Mouse (Mus musculus) heart, postnatal 0 days (tissue): ENCODE measurements around the gene Macrod1. TPM values are rescaled to one million over a fixed set of nuclear protein-coding genes. Genes with fewer than 3 reads are reported as not detected.

ENCODE experiments used
- ATAC-seq: fragments of 200-750 bp; cut with Nextera tagmentation; 2 replicates; pipeline ENCODE4 v1.8.0; 2017; ENCODE audit warnings: low read depth, moderate number of reproducible peaks, moderate library complexity; ENCODE audit not compliant: insufficient read depth
- DNase-seq: peaks from one replicate; pipeline ENCODE4 v3.0.0-alpha.2; 2016; ENCODE audit warnings: low spot score
- H3K27ac ChIP-seq: fragments of 300-500 bp; sonication (generic); 2 replicates; pipeline ENCODE4 v1.5.1; 2014; ENCODE audit warnings: low read depth, mild to moderate bottlenecking
- H3K27me3 ChIP-seq: fragments of 300-500 bp; sonication (generic); 2 replicates; pipeline ENCODE4 v1.6.1; 2014; ENCODE audit warnings: low read length, mixed read lengths; ENCODE audit not compliant: control insufficient read depth, insufficient read depth
- H3K36me3 ChIP-seq: fragments of 300-500 bp; sonication (generic); replicated peaks from 2 replicates; pipeline ENCODE4 v1.6.1; 2014; ENCODE audit warnings: low read length, mixed read lengths; ENCODE audit not compliant: control insufficient read depth, insufficient read depth
- H3K4me1 ChIP-seq: fragments of 300-500 bp; sonication (generic); 2 replicates; pipeline ENCODE4 v1.6.1; 2014; ENCODE audit warnings: antibody characterized with exemption; ENCODE audit not compliant: control insufficient read depth, insufficient read depth
- H3K4me2 ChIP-seq: fragments of 300-500 bp; sonication (generic); 2 replicates; pipeline ENCODE4 v1.6.1; 2014; ENCODE audit warnings: low read depth, mild to moderate bottlenecking, low read length, moderate library complexity
- H3K4me3 ChIP-seq: fragments of 300-500 bp; sonication (generic); 2 replicates; pipeline ENCODE4 v1.5.1; 2014; ENCODE audit warnings: low read depth, low read length
- H3K9ac ChIP-seq: fragments of 300-500 bp; sonication (generic); replicated peaks from 2 replicates; pipeline ENCODE4 v1.6.1; 2014; ENCODE audit warnings: low read depth, low read length, mixed read lengths
- H3K9me3 ChIP-seq: fragments of 300-500 bp; sonication (generic); replicated peaks from 2 replicates; pipeline ENCODE4 v1.6.1; 2016; ENCODE audit warnings: low read length; ENCODE audit not compliant: control insufficient read depth
- CTCF ChIP-seq: IDR thresholded peaks from 2 replicates; pipeline ENCODE4 v1.5.1; 2016; ENCODE audit warnings: antibody characterized with exemption, control low read depth, low read depth
- EP300 ChIP-seq: IDR thresholded peaks from 2 replicates; pipeline ENCODE4 v1.6.1; 2016; ENCODE audit warnings: antibody characterized with exemption, low read depth
- WGBS: fragments of 180-500 bp; shearing (Covaris S2); extraction: QIAGEN DNeasy Blood & Tissue Kit; methylation state at CpG from one replicate; pipeline ENCODE4 v1.1.7; 2014; 5-methylcytosine and 5-hydroxymethylcytosine counted together
- polyA plus RNA-seq: library from polyadenylated mRNA; unstranded; fragments of >200 nt; fragmentation: Nextera tagmentation; extraction: Ambion mirVana; gene quantifications from 2 replicates; pipeline ENCODE4 v1.2.1, GENCODE M21; 2015
- total RNA-seq: library from RNA; depleted of rRNA; stranded (reverse); fragments of >200 nt; gene quantifications from 2 replicates; pipeline ENCODE4 v1.2.3, GENCODE M21; 2014; ENCODE audit warnings: low replicate concordance

The Macrod1 gene
- total and polyA plus RNA-seq, 2 experiments from 2014 or later: 113 to 122 TPM

DNA sequence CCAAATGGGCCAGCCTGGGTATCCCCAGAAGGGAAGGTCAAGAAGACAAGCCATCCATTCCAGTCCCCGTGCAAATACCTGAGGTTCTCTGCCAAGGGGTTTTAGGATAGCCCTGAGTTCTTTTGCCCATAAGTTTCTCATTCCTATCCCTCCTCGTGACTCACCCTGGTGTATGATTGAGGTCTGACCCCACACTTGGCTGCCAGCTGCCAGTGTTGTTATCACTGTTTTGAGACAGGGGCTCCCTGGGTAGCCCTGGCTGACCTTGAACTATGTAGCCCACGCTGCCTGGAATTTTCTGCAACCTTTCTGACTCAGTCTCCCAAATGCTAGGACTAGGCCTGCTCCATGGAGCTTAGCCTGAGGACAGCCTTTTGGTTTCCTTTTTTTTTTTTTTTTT, 104.5 kb downstream of the Macrod1 start:
- Histone ChIP-seq H3K9me3 (no peaks in the 10 kb centered on the region), H3K27me3 (peaks cover 16% of the 10 kb centered on the region), H3K4me1 (peaks cover 17% of the 10 kb centered on the region), H3K27ac (no peak overlapping the region), H3K4me3 (no peak overlapping the region), H3K9ac (no peak overlapping the region), H3K36me3 (no peaks in the 10 kb centered on the region), H3K4me2 (no peak overlapping the region)
- ATAC-seq (no peak), DNase-seq (no peak)
- no peak for TF ChIP-seq EP300
- TF ChIP-seq CTCF: no peak
- 57% methylated on average over 3 of the region's 3 CpGs for WGBS

DNA sequence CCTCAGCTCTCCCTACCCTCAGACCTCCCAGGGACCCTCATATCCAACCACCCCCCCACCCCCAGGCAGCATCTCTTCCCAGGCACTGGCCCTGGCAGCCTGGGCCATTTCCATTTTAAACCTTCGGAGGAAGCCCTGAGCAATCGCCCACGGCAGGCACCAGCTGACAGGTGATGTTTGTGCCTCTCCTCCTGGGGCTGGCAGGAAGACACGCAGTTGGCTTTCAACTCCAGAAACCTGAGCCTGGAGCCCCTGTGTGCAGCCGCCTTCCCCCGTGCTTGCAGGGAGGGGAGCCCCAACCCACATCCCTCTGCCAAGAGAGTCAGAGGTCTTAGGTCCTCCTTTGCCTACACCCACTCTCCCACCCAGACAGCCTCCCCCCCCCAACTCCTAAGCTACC, 107.6 kb downstream of the Macrod1 start:
- Histone ChIP-seq H3K9me3 (no peaks in the 10 kb centered on the region), H3K4me1 (peaks cover 17% of the 10 kb centered on the region), H3K36me3 (no peaks in the 10 kb centered on the region), H3K27ac (no peak overlapping the region), H3K27me3 (peaks cover 23% of the 10 kb centered on the region), H3K4me3 (no peak overlapping the region), H3K9ac (no peak overlapping the region), H3K4me2 (peak overlapping the region; percentile 100; the same call in 1 of the 2 replicates)
- 40% methylated on average over 6 of the region's 6 CpGs for WGBS
- DNase-seq (no peak), ATAC-seq (no peak)
- no peak for TF ChIP-seq CTCF
- no peak for TF ChIP-seq EP300

DNA sequence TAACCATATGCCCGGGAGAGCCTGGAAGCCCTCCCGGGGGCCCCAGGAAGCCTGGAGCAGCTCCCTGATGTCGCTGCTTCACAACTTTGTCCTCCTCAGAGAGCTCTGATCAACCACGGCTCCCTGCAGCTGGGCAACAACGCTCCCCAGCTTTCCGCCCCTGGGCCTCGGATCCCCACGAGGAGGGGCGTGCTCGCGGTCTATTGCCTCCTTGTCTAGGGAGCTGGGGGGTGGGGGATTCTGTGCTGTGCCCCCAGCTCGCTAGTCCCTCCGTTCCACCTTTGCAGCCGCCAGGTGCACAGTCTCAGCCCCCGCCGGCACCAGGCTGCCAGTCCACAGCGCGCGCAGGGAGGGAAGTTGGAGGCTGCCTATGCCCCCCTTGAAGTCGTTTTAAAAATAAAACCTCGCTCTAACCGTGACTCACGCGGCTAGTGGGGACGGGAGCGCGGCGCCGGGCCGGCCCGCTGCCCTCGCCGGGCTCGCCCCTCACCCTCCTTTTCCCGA, 108.3 kb downstream of the Macrod1 start:
- no peak overlapping the region for H3K27ac ChIP-seq
- H3K4me2 ChIP-seq: peak overlapping the region; percentile 100
- 1% methylated on average over 35 of the region's 35 CpGs for WGBS
- no peaks in the 10 kb centered on the region for H3K36me3 ChIP-seq
- 0 out of 2 replicates have a peak, but pooled peaks have one; percentile 24 for ATAC-seq
- peak; percentile 24 for DNase-seq
- no peaks in the 10 kb centered on the region for H3K9me3 ChIP-seq
- H3K4me3 ChIP-seq: peak overlapping the region; percentile 73
- no peak for TF ChIP-seq EP300
- TF ChIP-seq CTCF: no peak
- peaks cover 17% of the 10 kb centered on the region for H3K4me1 ChIP-seq
- peaks cover 23% of the 10 kb centered on the region for H3K27me3 ChIP-seq
- peak overlapping the region; percentile 66 for H3K9ac ChIP-seq

GRCm38 (mm10) chr19:7165509-7166199, 109.0 kb downstream of the Macrod1 start:
- Histone ChIP-seq H3K9me3 (no peaks in the 10 kb centered on the region), H3K27me3 (peaks cover 23% of the 10 kb centered on the region), H3K9ac (peak overlapping the region; percentile 66), H3K36me3 (no peaks in the 10 kb centered on the region), H3K27ac (no peak overlapping the region), H3K4me2 (peak overlapping the region; percentile 100), H3K4me3 (peak overlapping the region; percentile 73), H3K4me1 (peaks cover 10% of the 10 kb centered on the region; the same call in 1 of the 2 replicates)
- peak; percentile 18; the same call in 1 of the 2 replicates for ATAC-seq
- DNase-seq: no peak
- TF ChIP-seq EP300 (no peak), CTCF (no peak)
- under 1% methylated on average over 52 of the region's 105 CpGs for WGBS

DNA sequence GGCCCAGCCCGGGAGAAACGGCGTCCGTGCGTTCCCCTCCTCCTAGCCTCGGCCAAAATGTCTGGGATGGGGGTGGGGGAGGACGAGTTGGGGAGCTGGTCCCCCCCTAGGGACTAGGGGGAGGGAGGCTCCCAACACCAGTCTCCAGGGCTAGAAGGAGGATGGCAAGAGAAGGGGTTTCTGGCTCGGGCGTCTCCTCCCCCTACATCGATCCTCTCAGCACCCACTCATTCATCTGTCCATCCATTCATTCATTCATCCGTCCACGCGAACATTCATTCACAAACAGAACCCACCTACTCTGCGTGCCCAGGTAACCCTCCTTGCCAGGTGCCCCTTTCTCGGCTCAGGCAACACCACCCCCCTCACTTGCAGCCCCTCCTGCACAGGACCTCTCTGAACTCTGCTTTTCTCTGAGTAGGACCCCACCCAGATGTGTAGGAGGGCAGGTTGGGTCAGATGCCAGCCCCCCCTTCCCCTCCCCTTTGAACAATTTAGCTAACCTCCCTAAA, 109.6 kb downstream of the Macrod1 start:
- Histone ChIP-seq H3K27ac (no peak overlapping the region), H3K9me3 (no peaks in the 10 kb centered on the region), H3K4me3 (peak overlapping the region; percentile 73), H3K4me2 (peak overlapping the region; percentile 100), H3K9ac (peak overlapping the region; percentile 66), H3K27me3 (peaks cover 23% of the 10 kb centered on the region), H3K36me3 (no peaks in the 10 kb centered on the region), H3K4me1 (peaks cover 10% of the 10 kb centered on the region; the same call in 1 of the 2 replicates)
- ATAC-seq (peak; percentile 19; the same call in 1 of the 2 replicates), DNase-seq (no peak)
- TF ChIP-seq EP300: no peak
- TF ChIP-seq CTCF: no peak
- WGBS: 9% methylated on average over 9 of the region's 15 CpGs
